ENCODE assay signal across 9 mouse cellular contexts in the genomic region with DNA sequence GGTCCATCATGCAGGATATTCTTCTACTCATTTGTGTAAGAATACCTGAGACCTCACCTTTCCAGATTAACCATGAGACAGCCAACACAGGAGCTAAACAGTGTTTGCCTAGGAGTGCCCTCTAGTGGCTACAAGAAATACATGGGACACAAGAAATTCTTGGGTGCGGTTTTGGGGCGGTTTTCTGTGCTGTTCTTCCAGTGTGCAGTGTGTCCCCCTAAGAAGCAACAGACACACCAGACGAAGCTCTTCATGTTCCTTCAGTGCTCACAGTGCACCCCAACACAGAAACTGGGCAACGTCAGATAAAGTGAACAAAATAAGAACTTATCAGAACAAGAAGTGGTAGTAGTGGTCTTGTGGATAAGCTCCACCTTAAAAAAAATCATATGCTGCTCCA. TPM values are rescaled to one million over a fixed set of nuclear protein-coding genes. Genes with fewer than 3 reads are reported as not detected.
DNase-seq lines count a peak whose midpoint lies in the region; ATAC-seq and TF ChIP-seq lines count a peak whose summit lies in the region.
"Had no signal": no experiment of that assay in that cellular context is flagged by ENCODE, and none has a peak within 500 bp of the region (broad histone marks: within the 10 kb centered on the region; RNA-seq: fewer than 3 reads in every experiment).

No protein-coding gene starts in this region.

- no peak overlapping the region for H3ac ChIP-seq in C2C12 (ENCODE audit: control insufficient read depth, insufficient read length, low read depth)

- DNase-seq in heart, adult 18-20 months: peak; percentile 15 to 72
- DNase-seq in heart, postnatal 25 days (ENCODE audit: low spot score): no peak
- peak; percentile 51 for DNase-seq in forelimb bud, embryonic 11.5 days (ENCODE audit: low read depth, low spot score)
- peak; percentile 77 for DNase-seq in lung, embryonic 14.5 days
- DNase-seq in left cerebral cortex, postnatal 10 days (ENCODE audit: extremely low spot score in 1 of 2, low spot score in 2 of 2): no peak
- DNase-seq in urinary bladder, postnatal 14 days (ENCODE audit: low spot score): no peak

- H3K9me3 ChIP-seq in lung, embryonic 14.5 days (ENCODE audit: low read depth, low read length): no peaks in the 10 kb centered on the region

- H3K27ac ChIP-seq in lung, embryonic 14.5 days (ENCODE audit: low read depth): no peak overlapping the region

- no peaks in the 10 kb centered on the region for H3K79me2 ChIP-seq in C2C12 (ENCODE audit: control insufficient read depth, insufficient read depth)

- H3K4me2 ChIP-seq in lung, embryonic 14.5 days: no peak overlapping the region

- peak; percentile 43 for ATAC-seq in activated CD4-positive, CD25-positive, alpha-beta regulatory T cell, adult 4 months
- ATAC-seq in lung, embryonic 14.5 days (ENCODE audit: insufficient read depth): no peak

- H3K36me3 ChIP-seq in C2C12 (ENCODE audit: control insufficient read depth, insufficient read depth): no peaks in the 10 kb centered on the region
- no peaks in the 10 kb centered on the region for H3K36me3 ChIP-seq in lung, embryonic 14.5 days (ENCODE audit: insufficient read depth)

- intact Hi-C loops in heart, postnatal 25 days (cut with DNase I): loop anchor here (1.0 kb wide), 2 partner anchors 47 to 51 kb away; no protein-coding TSS in a partner anchor
- intact Hi-C loops in left cerebral cortex, postnatal 10 days (cut with DNase I): loop anchor here (5.0 kb wide), 1 partner anchor 47 kb away; no protein-coding TSS in a partner anchor

- peaks cover 5% of the 10 kb centered on the region for H3K27me3 ChIP-seq in C2C12 (ENCODE audit: control insufficient read depth, insufficient read depth, insufficient read length)
- no peaks in the 10 kb centered on the region for H3K27me3 ChIP-seq in lung, embryonic 14.5 days (ENCODE audit: insufficient read depth, low read length)

- H3K4me3 ChIP-seq in C2C12 (ENCODE audit: insufficient read depth, poor library complexity, severe bottlenecking): no peak overlapping the region
- H3K4me3 ChIP-seq in lung, embryonic 14.5 days (ENCODE audit: low read depth, low read length): no peak overlapping the region
- H3K4me3 ChIP-seq: erythroblast, embryonic 14.5 days had no signal

- H3K79me3 ChIP-seq in C2C12 (ENCODE audit: low read depth): no peaks in the 10 kb centered on the region

- H3K4me1 ChIP-seq in lung, embryonic 14.5 days (ENCODE audit: insufficient read depth): no peaks in the 10 kb centered on the region

- peak; percentile 18 for TF ChIP-seq CTCF in C2C12 (IDR thresholded peaks at IDR 0.05; ENCODE audit: control insufficient read depth, insufficient read depth, insufficient read length)
- TF ChIP-seq CTCF in lung, embryonic 14.5 days (IDR thresholded peaks at IDR 0.05; ENCODE audit: low read depth): peak; percentile 79

- WGBS in lung, embryonic 14.5 days: 13% methylated on average over 4 of the region's 4 CpGs

- H3K9ac ChIP-seq in lung, embryonic 14.5 days: no peak overlapping the region

TF ChIP-seq in C2C12, 6 proteins besides CTCF, POLR2A, EP300 and RAD21:
- TF ChIP-seq USF1 (IDR thresholded peaks at IDR 0.05; ENCODE audit: low read depth) (no peak), MYOG (IDR thresholded peaks at IDR 0.05; ENCODE audit: control insufficient read depth, extremely low read depth, insufficient read length) (no peak), CEBPB (IDR thresholded peaks at IDR 0.05; ENCODE audit: low read depth) (no peak), MYOD1 (IDR thresholded peaks at IDR 0.05; ENCODE audit: control insufficient read depth, insufficient read length, low read depth) (no peak), FOSL1 (IDR thresholded peaks at IDR 0.05; ENCODE audit: insufficient read depth, low read length, poor library complexity, severe bottlenecking) (no peak), MAX (IDR thresholded peaks at IDR 0.05) (no peak)

RNA-seq across cellular contexts. Expression of a gene that starts 11.4 kb away (rescaled TPM):
- not detected for total RNA-seq in heart, adult 18-20 months (2021)
- not detected for total RNA-seq in heart, postnatal 25 days (2021)
- polyA plus RNA-seq in C2C12 (2012; fragmentation: generic; extraction: Trizol): not detected
- under 1 TPM in 1 of 2 experiments, not detected in 1; 0.29 TPM for polyA plus RNA-seq in activated CD4-positive, CD25-positive, alpha-beta regulatory T cell, adult 4 months (2017; shearing (Covaris generic))
- polyA plus RNA-seq in lung, embryonic 14.5 days (2014; fragmentation: Nextera tagmentation; extraction: Ambion mirVana): 0.09 TPM in 1 of 2 replicates, not detected in the other
- total RNA-seq in left cerebral cortex, postnatal 10 days (2021): not detected
- polyA plus RNA-seq: erythroblast, embryonic 14.5 days had no signal

RNA-seq across cellular contexts. Expression of a gene that starts 18.9 kb away (rescaled TPM):
- total RNA-seq in heart, adult 18-20 months (2021): 10 to 100 TPM; 28.7 to 37.5 TPM
- total RNA-seq in heart, postnatal 25 days (2021): 10 to 100 TPM; 22.5 to 40.8 TPM
- 60.6 TPM for polyA plus RNA-seq in C2C12 (2012; fragmentation: generic; extraction: Trizol)
- 100 to 1,000 TPM; 125 to 176 TPM for polyA plus RNA-seq in activated CD4-positive, CD25-positive, alpha-beta regulatory T cell, adult 4 months (2017; shearing (Covaris generic))
- polyA plus RNA-seq in lung, embryonic 14.5 days (2014; fragmentation: Nextera tagmentation; extraction: Ambion mirVana): 3.6 and 4.0 TPM in 2 replicates
- 10 to 100 TPM; 12.3 to 12.7 TPM for total RNA-seq in left cerebral cortex, postnatal 10 days (2021)
- polyA plus RNA-seq: erythroblast, embryonic 14.5 days had no signal

Comparison
In these comparisons a context has a peak if more than half of its experiments do, and no peak if none do; other contexts are left out.
1. DNase-seq: peak in heart, adult 18-20 months (2 of 2), forelimb bud, embryonic 11.5 days (single experiment) and lung, embryonic 14.5 days (single experiment); none in heart, postnatal 25 days (single experiment), left cerebral cortex, postnatal 10 days (0 of 2) and urinary bladder, postnatal 14 days (single experiment).